Mouse (Mus musculus): ENCODE data around the gene Ccnq. TPM values are rescaled to one million over a fixed set of nuclear protein-coding genes. Genes with fewer than 3 reads are reported as not detected.

The Ccnq gene
- polyA plus RNA-seq (2016; fragmentation: Nextera tagmentation; extraction: Ambion mirVana), result 25.2 and 28.1 TPM in 2 replicates

DNA sequence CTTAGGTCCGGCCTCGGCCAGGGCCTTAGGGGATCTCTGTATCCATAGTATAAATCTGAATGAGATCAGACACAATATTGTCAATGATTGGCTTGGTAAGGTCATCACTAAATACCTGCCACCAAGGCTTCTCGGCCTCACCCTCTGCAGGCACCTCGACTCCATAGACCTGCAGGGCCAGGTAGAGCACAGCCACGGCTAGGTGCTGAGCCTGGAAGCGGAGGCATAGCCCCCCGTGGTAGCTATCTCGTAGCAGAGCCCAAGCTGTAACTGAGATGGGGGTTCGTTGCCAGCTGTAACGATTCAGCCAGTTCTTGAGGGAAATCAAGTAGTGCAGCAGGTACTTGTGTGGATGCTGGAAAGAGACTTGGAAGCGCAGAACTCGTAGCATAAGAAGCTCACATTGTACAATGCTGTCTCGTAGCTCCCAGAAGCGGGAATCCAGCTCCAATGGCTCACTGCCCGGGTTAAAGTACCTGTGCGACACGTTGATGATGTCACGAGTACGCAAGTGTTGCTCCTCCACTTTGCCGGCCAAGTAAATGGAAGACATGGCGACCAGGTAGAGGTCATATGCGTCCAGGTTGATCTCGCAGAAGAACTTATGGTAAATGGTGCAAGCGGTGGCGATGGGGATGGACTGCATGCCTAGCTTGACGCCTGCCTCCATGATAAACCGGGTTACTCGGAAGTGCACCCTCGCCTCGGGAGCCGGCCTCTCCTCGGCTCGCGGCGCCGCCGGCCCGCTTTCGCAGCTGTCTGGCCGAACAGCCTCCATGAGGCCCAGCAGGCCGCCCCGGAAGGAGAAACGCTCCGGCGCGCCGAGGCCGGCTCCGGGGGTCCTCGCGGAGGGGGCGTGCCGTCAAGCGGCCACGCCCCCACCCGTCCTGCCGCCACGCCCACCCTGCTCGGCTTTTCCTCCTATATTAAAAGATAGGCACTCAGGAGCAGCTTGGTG is at the start of gene Ccnq:
Gene Ccnq, minus strand, starts transcription at position 845 of the 958 bp plus-strand sequence.
- peak within 1 kb of the TSS; percentile 81 for H3K9ac ChIP-seq
- peaks cover 10% of the 10 kb centered on the region for H3K36me3 ChIP-seq
- H3K4me2 ChIP-seq, result peak within 1 kb of the TSS; percentile 92
- H3K4me3 ChIP-seq, result peak within 1 kb of the TSS; percentile 74
- WGBS, result 9% methylated on average over 59 of the region's 59 CpGs
- no peaks in the 10 kb centered on the region for H3K9me3 ChIP-seq (replicated peaks)
- H3K4me1 ChIP-seq (replicated peaks), result peaks cover 9% of the 10 kb centered on the region
- ATAC-seq (ENCODE audit: insufficient number of reproducible peaks, low FRiP score), result peak; percentile 94
- no peaks in the 10 kb centered on the region for H3K27me3 ChIP-seq (replicated peaks)
- peak within 1 kb of the TSS; percentile 56 for H3K27ac ChIP-seq (ENCODE audit: poor library complexity, severe bottlenecking)

GRCm38 (mm10) chr11:78801094-78801493 is 49.6 kb upstream of the Ccnq start:
- WGBS, result 82% methylated on average over 4 of the region's 4 CpGs

DNA sequence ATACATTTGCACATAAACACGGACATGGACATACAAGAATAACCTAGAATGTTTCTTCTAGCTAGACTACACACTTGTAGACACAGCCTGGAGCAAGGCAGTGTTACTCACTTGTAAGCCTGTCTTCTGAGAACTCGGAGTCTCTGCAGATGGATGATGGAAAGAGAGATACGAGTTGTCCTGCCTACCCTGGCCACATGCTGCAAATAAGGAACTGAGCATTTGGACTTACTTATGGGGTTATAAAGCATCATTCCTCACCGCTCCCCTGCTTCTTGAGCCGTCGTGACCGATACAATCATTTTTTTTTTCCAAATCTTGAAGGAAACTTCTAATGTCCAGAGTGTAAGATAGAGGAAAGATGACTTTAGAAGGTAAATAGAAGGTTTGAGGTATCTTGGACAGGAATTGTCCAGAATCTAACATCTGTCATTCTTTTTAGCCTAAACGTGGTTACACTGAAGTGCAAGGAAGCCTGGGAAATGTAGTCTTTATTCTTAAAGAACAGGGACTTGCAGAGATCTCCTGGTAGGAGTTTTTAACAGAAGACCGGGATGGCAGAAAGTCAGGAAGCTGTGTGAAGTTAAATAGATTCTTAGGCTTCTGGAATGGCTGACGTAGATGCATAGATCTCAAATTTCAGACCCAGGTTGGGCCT is 44.7 kb upstream of the Ccnq start:
- H3K4me1 ChIP-seq (replicated peaks), result peaks cover 13% of the 10 kb centered on the region; the same call in 1 of the 2 replicates
- H3K36me3 ChIP-seq, result no peaks in the 10 kb centered on the region
- 0 out of 2 replicates have a peak, but pooled peaks cover 4% of the 10 kb centered on the region for H3K9me3 ChIP-seq (replicated peaks)
- H3K27me3 ChIP-seq (replicated peaks), result no peaks in the 10 kb centered on the region
- H3K27ac ChIP-seq (ENCODE audit: poor library complexity, severe bottlenecking), result no peak overlapping the region
- no peak overlapping the region for H3K4me2 ChIP-seq
- 76% methylated on average over 10 of the region's 10 CpGs for WGBS
- no peak overlapping the region for H3K4me3 ChIP-seq
- H3K9ac ChIP-seq, result no peak overlapping the region
- no peak for ATAC-seq (ENCODE audit: insufficient number of reproducible peaks, low FRiP score)

More at GRCm38 (mm10) chr11:78801094-78801493, 49.6 kb upstream of the Ccnq start:
- no peaks in the 10 kb centered on the region for H3K27me3 ChIP-seq (replicated peaks)
- peaks cover 8% of the 10 kb centered on the region for H3K4me1 ChIP-seq (replicated peaks)
- ATAC-seq (ENCODE audit: insufficient number of reproducible peaks, low FRiP score), result no peak
- H3K36me3 ChIP-seq, result no peaks in the 10 kb centered on the region
- no peak overlapping the region for H3K4me2 ChIP-seq
- no peak overlapping the region for H3K27ac ChIP-seq (ENCODE audit: poor library complexity, severe bottlenecking)
- H3K4me3 ChIP-seq, result no peak overlapping the region
- 0 out of 2 replicates have a peak, but pooled peaks cover 4% of the 10 kb centered on the region for H3K9me3 ChIP-seq (replicated peaks)
- no peak overlapping the region for H3K9ac ChIP-seq

- Histone ChIP-seq H3K27ac (ENCODE audit: poor library complexity, severe bottlenecking) (no peak overlapping the region), H3K4me3 (no peak overlapping the region), H3K9me3 (replicated peaks) (0 out of 2 replicates have a peak, but pooled peaks cover 4% of the 10 kb centered on the region), H3K36me3 (no peaks in the 10 kb centered on the region), H3K4me1 (replicated peaks) (peaks cover 13% of the 10 kb centered on the region; the same call in 1 of the 2 replicates), H3K4me2 (no peak overlapping the region), H3K9ac (no peak overlapping the region), H3K27me3 (replicated peaks) (no peaks in the 10 kb centered on the region)
- WGBS, result 77% methylated on average over 11 of the region's 11 CpGs
- no peak for ATAC-seq (ENCODE audit: insufficient number of reproducible peaks, low FRiP score)
Measured at GRCm38 (mm10) chr11:78793116-78793515, 41.6 kb upstream of the Ccnq start.

DNA sequence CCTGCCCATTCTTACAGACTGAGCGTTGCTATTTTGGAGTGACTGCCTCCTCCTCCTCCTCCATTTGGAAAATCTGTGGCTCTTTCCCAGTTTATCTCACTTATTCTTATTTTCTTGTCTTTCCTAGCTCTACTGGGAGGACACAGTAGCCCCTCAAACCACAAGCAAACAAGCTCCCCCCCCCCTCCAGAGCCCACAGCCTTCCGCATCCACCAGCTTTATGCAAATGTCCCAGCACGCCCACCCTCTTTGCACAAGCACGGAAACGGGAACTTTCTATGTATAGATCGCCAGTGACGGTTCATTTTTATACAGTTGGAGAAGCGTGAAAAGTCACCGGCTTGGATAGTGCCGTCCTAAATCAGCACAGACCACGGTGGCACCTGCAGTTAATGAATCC is 40.9 kb upstream of the Ccnq start:
- peaks cover 13% of the 10 kb centered on the region; the same call in 1 of the 2 replicates for H3K4me1 ChIP-seq (replicated peaks)
- 0 out of 2 replicates have a peak, but pooled peaks cover 4% of the 10 kb centered on the region for H3K9me3 ChIP-seq (replicated peaks)
- peak overlapping the region; percentile 37 for H3K4me2 ChIP-seq
- 51% methylated on average over 11 of the region's 11 CpGs for WGBS
- H3K27ac ChIP-seq (ENCODE audit: poor library complexity, severe bottlenecking), result no peak overlapping the region
- H3K9ac ChIP-seq, result no peak overlapping the region
- 0 out of 2 replicates have a peak overlapping the region, but pooled peaks have one; percentile 0 for H3K4me3 ChIP-seq
- H3K36me3 ChIP-seq, result no peaks in the 10 kb centered on the region
- no peaks in the 10 kb centered on the region for H3K27me3 ChIP-seq (replicated peaks)
- no peak for ATAC-seq (ENCODE audit: insufficient number of reproducible peaks, low FRiP score)

DNA sequence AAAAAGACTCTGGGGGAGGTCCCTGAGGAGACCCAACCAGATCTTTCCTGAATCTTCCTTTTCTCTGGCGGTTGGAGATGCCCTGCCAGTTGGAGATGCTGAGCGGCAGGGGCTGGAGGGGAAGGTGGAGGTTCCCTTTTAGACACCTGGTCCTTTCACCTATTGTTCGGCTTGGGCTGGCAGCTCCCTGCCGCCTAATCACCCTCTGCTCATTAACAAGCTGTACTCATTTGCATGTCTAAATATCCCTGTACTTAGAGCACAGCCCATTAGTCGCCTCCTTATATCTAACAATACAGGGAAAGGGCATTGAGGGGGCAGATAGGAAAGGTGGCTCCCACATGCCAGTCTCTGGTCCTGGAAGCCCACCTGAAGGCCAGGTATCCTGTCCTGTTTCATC is 40.5 kb upstream of the Ccnq start:
- Histone ChIP-seq H3K36me3 (no peaks in the 10 kb centered on the region), H3K4me1 (replicated peaks) (peaks cover 13% of the 10 kb centered on the region; the same call in 1 of the 2 replicates), H3K27me3 (replicated peaks) (no peaks in the 10 kb centered on the region), H3K27ac (ENCODE audit: poor library complexity, severe bottlenecking) (no peak overlapping the region), H3K9me3 (replicated peaks) (0 out of 2 replicates have a peak, but pooled peaks cover under 1% of the 10 kb centered on the region), H3K4me2 (peak overlapping the region; percentile 37; the same call in 1 of the 2 replicates), H3K4me3 (no peak overlapping the region), H3K9ac (no peak overlapping the region)
- WGBS, result 59% methylated on average over 5 of the region's 5 CpGs
- no peak for ATAC-seq (ENCODE audit: insufficient number of reproducible peaks, low FRiP score)

GRCm38 (mm10) chr11:78791582-78791981 is 40.1 kb upstream of the Ccnq start:
- peaks cover 15% of the 10 kb centered on the region for H3K4me1 ChIP-seq (replicated peaks)
- no peaks in the 10 kb centered on the region for H3K27me3 ChIP-seq (replicated peaks)
- no peak overlapping the region for H3K4me3 ChIP-seq
- no peaks in the 10 kb centered on the region for H3K9me3 ChIP-seq (replicated peaks)
- H3K9ac ChIP-seq, result no peak overlapping the region
- no peaks in the 10 kb centered on the region for H3K36me3 ChIP-seq
- no peak overlapping the region for H3K27ac ChIP-seq (ENCODE audit: poor library complexity, severe bottlenecking)
- WGBS, result 53% methylated on average over 4 of the region's 4 CpGs
- ATAC-seq (ENCODE audit: insufficient number of reproducible peaks, low FRiP score), result no peak
- H3K4me2 ChIP-seq, result no peak overlapping the region

DNA sequence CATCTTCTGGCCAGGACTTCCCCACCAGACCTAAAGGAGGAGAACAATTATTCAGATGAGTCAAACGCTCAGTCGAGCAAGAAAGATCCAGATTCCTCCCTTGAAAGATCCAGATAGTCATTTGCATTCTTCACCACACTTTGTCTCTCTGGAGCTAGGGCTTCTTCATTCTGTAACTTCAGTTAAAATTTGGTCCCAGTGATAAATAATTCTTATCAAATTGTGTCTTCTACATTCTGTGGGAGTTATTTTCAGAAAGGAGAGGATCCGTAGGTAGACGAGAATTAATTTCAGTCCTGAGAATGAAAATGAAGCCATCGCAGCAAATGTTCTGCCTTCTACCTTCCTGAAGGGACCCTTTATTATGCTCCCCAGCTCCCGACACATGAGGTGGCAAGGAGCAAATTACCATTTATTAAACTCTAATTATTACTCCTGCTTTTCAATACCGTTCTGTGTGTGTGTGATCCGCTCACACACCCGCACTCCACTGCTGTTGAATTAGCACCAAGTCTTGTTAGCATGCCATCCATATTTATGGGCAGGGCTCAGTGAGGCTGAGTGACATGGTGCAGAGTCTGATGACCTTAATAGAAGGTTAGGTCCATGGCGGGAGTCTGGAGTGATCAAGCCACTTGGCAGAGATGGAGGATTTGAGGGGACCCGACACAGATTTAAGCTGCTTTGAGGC is 38.0 kb upstream of the Ccnq start:
- Histone ChIP-seq H3K9ac (no peak overlapping the region), H3K27me3 (replicated peaks) (no peaks in the 10 kb centered on the region), H3K36me3 (no peaks in the 10 kb centered on the region), H3K27ac (ENCODE audit: poor library complexity, severe bottlenecking) (no peak overlapping the region), H3K4me3 (no peak overlapping the region), H3K4me1 (replicated peaks) (peaks cover 24% of the 10 kb centered on the region), H3K4me2 (no peak overlapping the region), H3K9me3 (replicated peaks) (no peaks in the 10 kb centered on the region)
- 82% methylated on average over 11 of the region's 11 CpGs for WGBS
- ATAC-seq (ENCODE audit: insufficient number of reproducible peaks, low FRiP score), result no peak

DNA sequence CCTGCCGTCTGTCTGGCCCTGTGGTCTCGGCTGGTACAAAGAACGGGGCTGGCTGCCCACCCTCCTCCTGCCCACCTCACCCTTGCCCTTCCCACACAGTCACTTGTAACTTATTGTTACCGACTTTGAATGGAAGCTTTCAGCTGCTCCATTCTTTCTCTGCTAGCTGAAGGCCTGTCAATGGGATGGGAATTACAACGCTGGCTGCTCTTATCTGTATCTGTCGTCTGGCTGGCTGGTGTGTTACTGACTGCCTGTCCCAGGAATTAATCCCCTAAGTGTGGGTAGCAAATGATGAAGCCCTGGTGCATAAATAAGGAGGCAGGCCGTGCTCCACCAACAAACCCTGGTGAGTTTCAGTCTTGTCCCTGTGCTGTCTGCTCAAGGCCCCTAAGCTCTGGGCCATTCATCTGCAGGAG is 34.5 kb upstream of the Ccnq start:
- Histone ChIP-seq H3K27ac (ENCODE audit: poor library complexity, severe bottlenecking) (peak overlapping the region; percentile 18; the same call in 1 of the 2 replicates), H3K9ac (no peak overlapping the region), H3K27me3 (replicated peaks) (no peaks in the 10 kb centered on the region), H3K4me2 (no peak overlapping the region), H3K4me3 (no peak overlapping the region), H3K36me3 (no peaks in the 10 kb centered on the region), H3K4me1 (replicated peaks) (peaks cover 24% of the 10 kb centered on the region), H3K9me3 (replicated peaks) (no peaks in the 10 kb centered on the region)
- ATAC-seq (ENCODE audit: insufficient number of reproducible peaks, low FRiP score), result no peak
- 4% methylated on average over 7 of the region's 7 CpGs for WGBS

- Histone ChIP-seq H3K9ac (no peak overlapping the region), H3K4me2 (no peak overlapping the region), H3K4me1 (replicated peaks) (peaks cover 31% of the 10 kb centered on the region), H3K9me3 (replicated peaks) (no peaks in the 10 kb centered on the region), H3K27ac (ENCODE audit: poor library complexity, severe bottlenecking) (no peak overlapping the region), H3K27me3 (replicated peaks) (no peaks in the 10 kb centered on the region), H3K36me3 (no peaks in the 10 kb centered on the region), H3K4me3 (no peak overlapping the region)
- WGBS, result 71% methylated on average over 9 of the region's 9 CpGs
- ATAC-seq (ENCODE audit: insufficient number of reproducible peaks, low FRiP score), result no peak
Measured at GRCm38 (mm10) chr11:78782791-78783347, 31.3 kb upstream of the Ccnq start.
